ENCODE assay signal across 8 mouse cellular contexts in the genomic region with DNA sequence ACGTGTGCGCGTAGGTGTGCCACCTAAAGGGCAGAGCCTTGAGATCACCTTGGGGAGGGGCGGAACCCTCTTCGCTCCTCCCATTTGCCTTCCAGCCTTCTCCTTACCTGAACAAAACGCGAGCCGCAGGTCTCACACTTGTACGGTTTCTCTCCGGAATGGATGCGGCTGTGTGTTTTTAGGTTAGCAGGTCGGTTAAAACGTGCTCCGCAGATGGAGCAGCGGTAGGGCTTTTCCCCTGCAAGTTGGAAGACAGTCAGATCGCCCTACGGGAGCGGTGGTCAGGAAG. TPM values are rescaled to one million over a fixed set of nuclear protein-coding genes. Genes with fewer than 3 reads are reported as not detected.
A peak's percentile ranks its signal among the peaks of the same experiment; 100 is the strongest.
DNase-seq lines count a peak whose midpoint lies in the region; ATAC-seq and TF ChIP-seq lines count a peak whose summit lies in the region.

No protein-coding gene starts in this region.

- 0 out of 2 replicates have a peak, but pooled peaks have one; percentile 22 for ATAC-seq in intestine, postnatal 0 days
- ATAC-seq in midbrain, embryonic 11.5 days (ENCODE audit: low FRiP score) = no peak

- H3K4me3 ChIP-seq in heart, adult 2 months = peak overlapping the region; percentile 57
- H3K4me3 ChIP-seq in embryonic facial prominence, embryonic 10.5 days = peak overlapping the region; percentile 47
- H3K4me3 ChIP-seq in intestine, postnatal 0 days (ENCODE audit: low read depth, low read length) = peak overlapping the region; percentile 32
- peak overlapping the region; percentile 0; the same call in 1 of the 2 replicates for H3K4me3 ChIP-seq in midbrain, embryonic 11.5 days (ENCODE audit: low read depth, low read length)

- H3K4me2 ChIP-seq in intestine, postnatal 0 days (replicated peaks; ENCODE audit: low read depth) = peak overlapping the region; percentile 72
- peak overlapping the region; percentile 16 for H3K4me2 ChIP-seq in midbrain, embryonic 11.5 days

- peak overlapping the region; percentile 60 for H3K9ac ChIP-seq in heart, adult 2 months (ENCODE audit: low read depth, low read length)
- H3K9ac ChIP-seq in intestine, postnatal 0 days (ENCODE audit: low read depth, low read length) = peak overlapping the region; percentile 38; the same call in 1 of the 2 replicates
- peak overlapping the region; percentile 36; the same call in 1 of the 2 replicates for H3K9ac ChIP-seq in midbrain, embryonic 11.5 days (ENCODE audit: low read length)

- intact Hi-C loops in heart, adult 2 months (cut with DNase I) = no loop called here

- H3K79me2 ChIP-seq in heart, adult 2 months (replicated peaks; ENCODE audit: control insufficient read depth, insufficient read depth, low read length) = no peaks in the 10 kb centered on the region

- whole genome bisulfite sequencing in heart, adult 2 months = 24% methylated on average over 18 of the region's 18 CpGs
- 3% methylated on average over 18 of the region's 18 CpGs for WGBS in embryonic facial prominence, embryonic 10.5 days
- WGBS in intestine, postnatal 0 days = 13% methylated on average over 18 of the region's 18 CpGs
- 6% methylated on average over 18 of the region's 18 CpGs for WGBS in midbrain, embryonic 11.5 days

- H3K9me3 ChIP-seq in embryonic facial prominence, embryonic 10.5 days = no peaks in the 10 kb centered on the region
- no peaks in the 10 kb centered on the region for H3K9me3 ChIP-seq in intestine, postnatal 0 days (ENCODE audit: control insufficient read depth)
- H3K9me3 ChIP-seq in midbrain, embryonic 11.5 days (ENCODE audit: control insufficient read depth, low read length) = no peaks in the 10 kb centered on the region

- H3K4me1 ChIP-seq in heart, adult 2 months (ENCODE audit: control insufficient read depth, insufficient read depth, low read length) = peaks cover 7% of the 10 kb centered on the region
- peaks cover 47% of the 10 kb centered on the region for H3K4me1 ChIP-seq in embryonic facial prominence, embryonic 10.5 days
- H3K4me1 ChIP-seq in intestine, postnatal 0 days (replicated peaks; ENCODE audit: control insufficient read depth, insufficient read depth, low read length) = peaks cover 9% of the 10 kb centered on the region; the same call in 1 of the 2 replicates
- H3K4me1 ChIP-seq in midbrain, embryonic 11.5 days (ENCODE audit: control insufficient read depth, insufficient read depth, low read length) = peaks cover 4% of the 10 kb centered on the region

- no peak for DNase-seq in heart, adult 2 months
- DNase-seq in heart, postnatal 4 days = no peak
- DNase-seq in embryonic facial prominence, embryonic 10.5 days (ENCODE audit: low spot score) = peak; percentile 39
- peak; percentile 90 for DNase-seq in midbrain, embryonic 11.5 days (ENCODE audit: low spot score, missing footprints)
- DNase-seq in gastrocnemius, adult 18-20 months (ENCODE audit: low spot score) = no peak
- no peak for DNase-seq in left cerebral cortex, adult 8-10 months (ENCODE audit: low spot score in 2 of 2)
- no peak for DNase-seq in right cerebral cortex, postnatal 14 days

- H3K27me3 ChIP-seq in heart, adult 2 months (ENCODE audit: control insufficient read depth, insufficient read depth, low read length) = no peaks in the 10 kb centered on the region
- peaks cover 97% of the 10 kb centered on the region for H3K27me3 ChIP-seq in embryonic facial prominence, embryonic 10.5 days (replicated peaks; ENCODE audit: low read depth, poor library complexity, severe bottlenecking)
- H3K27me3 ChIP-seq in intestine, postnatal 0 days (replicated peaks; ENCODE audit: control insufficient read depth, insufficient read depth, low read length) = peaks cover 7% of the 10 kb centered on the region; the same call in 1 of the 2 replicates
- peaks cover 53% of the 10 kb centered on the region for H3K27me3 ChIP-seq in midbrain, embryonic 11.5 days (ENCODE audit: control insufficient read depth, insufficient read depth, low read length)

- peaks cover 3% of the 10 kb centered on the region for H3K36me3 ChIP-seq in heart, adult 2 months (ENCODE audit: control insufficient read depth, insufficient read depth, low read length)
- no peaks in the 10 kb centered on the region for H3K36me3 ChIP-seq in embryonic facial prominence, embryonic 10.5 days (replicated peaks)
- H3K36me3 ChIP-seq in intestine, postnatal 0 days (ENCODE audit: control insufficient read depth, insufficient read depth) = no peaks in the 10 kb centered on the region
- H3K36me3 ChIP-seq in midbrain, embryonic 11.5 days (ENCODE audit: control insufficient read depth, insufficient read depth, low read length) = no peaks in the 10 kb centered on the region

- no peak for TF ChIP-seq POLR2A in heart, adult 2 months (IDR thresholded peaks at IDR 0.05; ENCODE audit: insufficient read depth, low read depth, low read length)

- peak overlapping the region; percentile 94 for H3K27ac ChIP-seq in heart, adult 2 months
- no peak overlapping the region for H3K27ac ChIP-seq in embryonic facial prominence, embryonic 10.5 days (replicated peaks)
- H3K27ac ChIP-seq in intestine, postnatal 0 days (ENCODE audit: low read depth, low read length) = no peak overlapping the region
- H3K27ac ChIP-seq in midbrain, embryonic 11.5 days (ENCODE audit: low read depth, low read length) = no peak overlapping the region

- no peak for TF ChIP-seq EP300 in heart, adult 2 months (IDR thresholded peaks at IDR 0.05; ENCODE audit: insufficient read depth, low read depth, low read length)

- TF ChIP-seq CTCF in heart, adult 2 months (IDR thresholded peaks at IDR 0.05) = no peak
- TF ChIP-seq CTCF in intestine, postnatal 0 days (IDR thresholded peaks at IDR 0.05; ENCODE audit: low read depth) = no peak; the same call in 1 of the 2 replicates

RNA-seq across cellular contexts. Expression of a gene that starts 3.1 kb away (rescaled TPM):
- total RNA-seq in heart, adult 2 months (2021) = 10 to 100 TPM in 1 of 2 experiments, 1 to 10 TPM in 1; 9.1 to 13.7 TPM
- 18.9 and 21.0 TPM in 2 replicates for polyA plus RNA-seq in heart, adult 2 months (2012; rRNA removed)
- total RNA-seq in heart, postnatal 4 days (2021) = 10 to 100 TPM; 47.0 to 53.6 TPM
- 5.0 and 7.2 TPM in 2 replicates for polyA plus RNA-seq in embryonic facial prominence, embryonic 10.5 days (2016; fragmentation: Nextera tagmentation; extraction: Ambion mirVana)
- polyA plus RNA-seq in intestine, postnatal 0 days (2015; fragmentation: Nextera tagmentation; extraction: Ambion mirVana) = 3.6 and 4.4 TPM in 2 replicates
- polyA plus RNA-seq in midbrain, embryonic 11.5 days (2014; fragmentation: Nextera tagmentation; extraction: Ambion mirVana) = 4.9 and 5.4 TPM in 2 replicates
- total RNA-seq in gastrocnemius, adult 18-20 months (2021) = 1 to 10 TPM in 1 of 2 experiments, under 1 TPM in 1; 0.82 to 5.1 TPM
- 1 to 10 TPM; 1.0 to 2.2 (median 1.9) TPM for total RNA-seq in left cerebral cortex, adult 8-10 months (2022)

RNA-seq across cellular contexts. Expression of a gene that starts 5.7 kb away (rescaled TPM):
- total RNA-seq in heart, adult 2 months (2021) = 1 to 10 TPM; 2.2 to 2.8 TPM
- 4.0 and 7.4 TPM in 2 replicates for polyA plus RNA-seq in heart, adult 2 months (2012; rRNA removed)
- 1 to 10 TPM; 6.3 to 6.5 TPM for total RNA-seq in heart, postnatal 4 days (2021)
- 11.6 and 11.7 TPM in 2 replicates for polyA plus RNA-seq in embryonic facial prominence, embryonic 10.5 days (2016; fragmentation: Nextera tagmentation; extraction: Ambion mirVana)
- polyA plus RNA-seq in intestine, postnatal 0 days (2015; fragmentation: Nextera tagmentation; extraction: Ambion mirVana) = 9.9 and 11.4 TPM in 2 replicates
- polyA plus RNA-seq in midbrain, embryonic 11.5 days (2014; fragmentation: Nextera tagmentation; extraction: Ambion mirVana) = 14.9 and 15.8 TPM in 2 replicates
- under 1 TPM; 0.14 to 0.50 TPM for total RNA-seq in gastrocnemius, adult 18-20 months (2021)
- total RNA-seq in left cerebral cortex, adult 8-10 months (2022) = 10 to 100 TPM in 1 of 4 experiments, 1 to 10 TPM in 3; 7.6 to 10.4 (median 8.5) TPM

RNA-seq across cellular contexts. Expression of a gene that starts 11.2 kb away (rescaled TPM):
- total RNA-seq in heart, adult 2 months (2021) = 10 to 100 TPM; 30.7 to 34.5 TPM
- 38.9 and 48.1 TPM in 2 replicates for polyA plus RNA-seq in heart, adult 2 months (2012; rRNA removed)
- total RNA-seq in heart, postnatal 4 days (2021) = 10 to 100 TPM; 72.3 to 79.4 TPM
- 210 and 215 TPM in 2 replicates for polyA plus RNA-seq in embryonic facial prominence, embryonic 10.5 days (2016; fragmentation: Nextera tagmentation; extraction: Ambion mirVana)
- 70.3 and 72.7 TPM in 2 replicates for polyA plus RNA-seq in intestine, postnatal 0 days (2015; fragmentation: Nextera tagmentation; extraction: Ambion mirVana)
- polyA plus RNA-seq in midbrain, embryonic 11.5 days (2014; fragmentation: Nextera tagmentation; extraction: Ambion mirVana) = 226 and 232 TPM in 2 replicates
- total RNA-seq in gastrocnemius, adult 18-20 months (2021) = 10 to 100 TPM; 30.3 to 30.7 TPM
- total RNA-seq in left cerebral cortex, adult 8-10 months (2022) = 10 to 100 TPM; 41.0 to 46.9 (median 42.0) TPM

RNA-seq across cellular contexts. Expression of a gene that starts 13.1 kb away (rescaled TPM):
- 1 to 10 TPM; 2.0 to 3.4 TPM for total RNA-seq in heart, adult 2 months (2021)
- polyA plus RNA-seq in heart, adult 2 months (2012; rRNA removed) = 5.0 and 5.5 TPM in 2 replicates
- 1 to 10 TPM; 2.4 to 2.6 TPM for total RNA-seq in heart, postnatal 4 days (2021)
- polyA plus RNA-seq in embryonic facial prominence, embryonic 10.5 days (2016; fragmentation: Nextera tagmentation; extraction: Ambion mirVana) = 7.9 and 10.7 TPM in 2 replicates
- polyA plus RNA-seq in intestine, postnatal 0 days (2015; fragmentation: Nextera tagmentation; extraction: Ambion mirVana) = 11.2 and 11.3 TPM in 2 replicates
- polyA plus RNA-seq in midbrain, embryonic 11.5 days (2014; fragmentation: Nextera tagmentation; extraction: Ambion mirVana) = 9.7 and 12.1 TPM in 2 replicates
- 1 to 10 TPM; 3.2 to 3.3 TPM for total RNA-seq in gastrocnemius, adult 18-20 months (2021)
- 1 to 10 TPM; 3.2 to 5.1 (median 3.8) TPM for total RNA-seq in left cerebral cortex, adult 8-10 months (2022)

RNA-seq across cellular contexts. Expression of a gene that starts 13.1 kb away (rescaled TPM):
- total RNA-seq in heart, adult 2 months (2021) = 100 to 1,000 TPM in 1 of 2 experiments, 10 to 100 TPM in 1; 95.4 to 103 TPM
- 130 and 166 TPM in 2 replicates for polyA plus RNA-seq in heart, adult 2 months (2012; rRNA removed)
- total RNA-seq in heart, postnatal 4 days (2021) = 10 to 100 TPM; 95.8 to 96.1 TPM
- polyA plus RNA-seq in embryonic facial prominence, embryonic 10.5 days (2016; fragmentation: Nextera tagmentation; extraction: Ambion mirVana) = 96.4 and 106 TPM in 2 replicates
- 628 and 645 TPM in 2 replicates for polyA plus RNA-seq in intestine, postnatal 0 days (2015; fragmentation: Nextera tagmentation; extraction: Ambion mirVana)
- polyA plus RNA-seq in midbrain, embryonic 11.5 days (2014; fragmentation: Nextera tagmentation; extraction: Ambion mirVana) = 126 and 127 TPM in 2 replicates
- 100 to 1,000 TPM; 120 to 133 TPM for total RNA-seq in gastrocnemius, adult 18-20 months (2021)
- total RNA-seq in left cerebral cortex, adult 8-10 months (2022) = 100 to 1,000 TPM; 197 to 255 (median 240) TPM

Comparison
In these comparisons a context has a peak if more than half of its experiments do, and no peak if none do; other contexts are left out.
1. DNase-seq: peak in embryonic facial prominence, embryonic 10.5 days (single experiment) and midbrain, embryonic 11.5 days (single experiment); none in heart, adult 2 months (0 of 2), heart, postnatal 4 days (single experiment), gastrocnemius, adult 18-20 months (single experiment), left cerebral cortex, adult 8-10 months (0 of 2) and right cerebral cortex, postnatal 14 days (single experiment).
2. H3K4me3 ChIP-seq: peak in every context shown above with its lines; median percentile 57 in heart, adult 2 months; 47 in embryonic facial prominence, embryonic 10.5 days; 32 in intestine, postnatal 0 days; 0 in midbrain, embryonic 11.5 days.
3. Peak in every context shown above with its lines, with median percentiles within 50 percentile points of each other: H3K9ac ChIP-seq.